Mouse (Mus musculus): ENCODE measurements around the gene Tas1r3. TPM values are rescaled to one million over a fixed set of nuclear protein-coding genes. Genes with fewer than 3 reads are reported as not detected.

Gene Tas1r3
- polyA plus RNA-seq, 1 experiment from 2014 or later = 0.16 TPM

Small RNA genes within 50 kb of the gene (microRNA-seq; reads per million reads assigned to microRNA genes)
- gene Gm22991 (ENCODE audit: borderline number of aligned reads) = not detected

Other genes starting within 250 kb of the Tas1r3 start
- 65.7 and 76.3 TPM in 2 replicates for gene Cdk11b, start 238.5 kb downstream of the Tas1r3 start, polyA plus RNA-seq (2015; fragmentation: Nextera tagmentation; extraction: Ambion mirVana)
- not detected in 2 replicates for gene Gm10563, start 218.0 kb downstream of the Tas1r3 start, polyA plus RNA-seq (2015; fragmentation: Nextera tagmentation; extraction: Ambion mirVana)
- 7.5 and 8.3 TPM in 2 replicates for gene Mmp23, start 210.0 kb downstream of the Tas1r3 start, polyA plus RNA-seq (2015; fragmentation: Nextera tagmentation; extraction: Ambion mirVana)
- 14.2 and 14.4 TPM in 2 replicates for gene Mib2, start 194.2 kb downstream of the Tas1r3 start, polyA plus RNA-seq (2015; fragmentation: Nextera tagmentation; extraction: Ambion mirVana)
- gene Fndc10, start 169.0 kb downstream of the Tas1r3 start, polyA plus RNA-seq (2015; fragmentation: Nextera tagmentation; extraction: Ambion mirVana) = 4.4 and 5.2 TPM in 2 replicates
- gene Ssu72, start 158.6 kb downstream of the Tas1r3 start, polyA plus RNA-seq (2015; fragmentation: Nextera tagmentation; extraction: Ambion mirVana) = 194 and 202 TPM in 2 replicates
- gene Tmem240, start 128.6 kb downstream of the Tas1r3 start, polyA plus RNA-seq (2015; fragmentation: Nextera tagmentation; extraction: Ambion mirVana) = 1.1 and 1.4 TPM in 2 replicates
- gene Atad3a, start 102.3 kb downstream of the Tas1r3 start, polyA plus RNA-seq (2015; fragmentation: Nextera tagmentation; extraction: Ambion mirVana) = 61.6 and 63.9 TPM in 2 replicates
- gene Vwa1, start 88.7 kb downstream of the Tas1r3 start, polyA plus RNA-seq (2015; fragmentation: Nextera tagmentation; extraction: Ambion mirVana) = 8.6 and 9.0 TPM in 2 replicates
- 0.05 and 0.21 TPM in 2 replicates for gene Tmem88b, start 77.5 kb downstream of the Tas1r3 start, polyA plus RNA-seq (2015; fragmentation: Nextera tagmentation; extraction: Ambion mirVana)
- 0.23 and 0.42 TPM in 2 replicates for gene Ankrd65, start 72.9 kb downstream of the Tas1r3 start, polyA plus RNA-seq (2015; fragmentation: Nextera tagmentation; extraction: Ambion mirVana)
- 283 and 286 TPM in 2 replicates for gene Mrpl20, start 60.5 kb downstream of the Tas1r3 start, polyA plus RNA-seq (2015; fragmentation: Nextera tagmentation; extraction: Ambion mirVana)
- 139 and 162 TPM in 2 replicates for gene Ccnl2, start 50.9 kb downstream of the Tas1r3 start, polyA plus RNA-seq (2015; fragmentation: Nextera tagmentation; extraction: Ambion mirVana)
- gene Aurkaip1, start 32.1 kb downstream of the Tas1r3 start, polyA plus RNA-seq (2015; fragmentation: Nextera tagmentation; extraction: Ambion mirVana) = 187 and 198 TPM in 2 replicates
- gene Mxra8, start 23.7 kb downstream of the Tas1r3 start, polyA plus RNA-seq (2015; fragmentation: Nextera tagmentation; extraction: Ambion mirVana) = 15.1 and 18.1 TPM in 2 replicates
- gene Dvl1, start 16.0 kb downstream of the Tas1r3 start, polyA plus RNA-seq (2015; fragmentation: Nextera tagmentation; extraction: Ambion mirVana) = 5.7 and 7.6 TPM in 2 replicates
- 9.4 and 11.4 TPM in 2 replicates for gene Cptp, start 6.1 kb upstream of the Tas1r3 start, polyA plus RNA-seq (2015; fragmentation: Nextera tagmentation; extraction: Ambion mirVana)
- gene Ints11, start 6.2 kb upstream of the Tas1r3 start, polyA plus RNA-seq (2015; fragmentation: Nextera tagmentation; extraction: Ambion mirVana) = 84.9 and 92.2 TPM in 2 replicates
- 39.9 and 42.5 TPM in 2 replicates for gene Pusl1, start 28.4 kb upstream of the Tas1r3 start, polyA plus RNA-seq (2015; fragmentation: Nextera tagmentation; extraction: Ambion mirVana)
- gene Acap3, start 28.5 kb upstream of the Tas1r3 start, polyA plus RNA-seq (2015; fragmentation: Nextera tagmentation; extraction: Ambion mirVana) = 9.7 and 11.6 TPM in 2 replicates
- 117 and 128 TPM in 2 replicates for gene Ube2j2, start 80.5 kb upstream of the Tas1r3 start, polyA plus RNA-seq (2015; fragmentation: Nextera tagmentation; extraction: Ambion mirVana)
- 14.9 and 19.3 TPM in 2 replicates for gene C1qtnf12, start 99.0 kb upstream of the Tas1r3 start, polyA plus RNA-seq (2015; fragmentation: Nextera tagmentation; extraction: Ambion mirVana)
- gene B3galt6, start 129.3 kb upstream of the Tas1r3 start, polyA plus RNA-seq (2015; fragmentation: Nextera tagmentation; extraction: Ambion mirVana) = 8.4 and 10.7 TPM in 2 replicates
- 187 and 194 TPM in 2 replicates for gene Sdf4, start 129.5 kb upstream of the Tas1r3 start, polyA plus RNA-seq (2015; fragmentation: Nextera tagmentation; extraction: Ambion mirVana)
- 7.9 and 9.5 TPM in 2 replicates for gene Tnfrsf4, start 150.5 kb upstream of the Tas1r3 start, polyA plus RNA-seq (2015; fragmentation: Nextera tagmentation; extraction: Ambion mirVana)
- 13.9 and 14.8 TPM in 2 replicates for gene Tnfrsf18, start 162.8 kb upstream of the Tas1r3 start, polyA plus RNA-seq (2015; fragmentation: Nextera tagmentation; extraction: Ambion mirVana)
- gene Ttll10, start 196.1 kb upstream of the Tas1r3 start, polyA plus RNA-seq (2015; fragmentation: Nextera tagmentation; extraction: Ambion mirVana) = 0.27 and 0.35 TPM in 2 replicates
- 16.3 and 17.5 TPM in 2 replicates for gene 9430015G10Rik, start 246.6 kb upstream of the Tas1r3 start, polyA plus RNA-seq (2015; fragmentation: Nextera tagmentation; extraction: Ambion mirVana)

Measured in thymus, postnatal 0 days (tissue).